Mouse (Mus musculus) adrenal gland, adult (tissue): ENCODE measurements around the gene Eln.

Source experiments
- DNase-seq, 2 experiments: peaks; one replicate each; pipeline ENCODE4 v3.0.0; 2022 to 2023; ENCODE audit warnings: low spot score in 1 of 2; ENCODE audit not compliant: inconsistent age in 2 of 2

The Eln gene

GRCm38 (mm10) chr5:134687187-134687586, 59.9 kb downstream of the Eln start:
- DNase-seq = peak; percentile 15 to 51

GRCm38 (mm10) chr5:134686541-134686940, 60.6 kb downstream of the Eln start:
- DNase-seq = no peak

- DNase-seq = peak; percentile 25 to 73
These were observed 62.7 kb downstream of the Eln start for GRCm38 (mm10) chr5:134684398-134684797.

- peak in 1 of 2 experiments; percentile 46 for DNase-seq
These were observed 63.3 kb downstream of the Eln start for GRCm38 (mm10) chr5:134683813-134684212.

- DNase-seq = peak; percentile 21 to 54
These were observed 66.9 kb downstream of the Eln start for GRCm38 (mm10) chr5:134680238-134680637.

GRCm38 (mm10) chr5:134678827-134679546, 68.1 kb downstream of the Eln start:
- peak; percentile 26 to 48 for DNase-seq

- DNase-seq = peak; percentile 37 to 58
These were observed 69.1 kb downstream of the Eln start for GRCm38 (mm10) chr5:134678031-134678430.

- DNase-seq = no peak
These were observed 69.6 kb downstream of the Eln start for GRCm38 (mm10) chr5:134677491-134677890.

GRCm38 (mm10) chr5:134675956-134676759, 71.0 kb downstream of the Eln start:
- peak; percentile 90 to 96 for DNase-seq

GRCm38 (mm10) chr5:134674977-134675376, 72.1 kb downstream of the Eln start:
- DNase-seq = no peak

- no peak for DNase-seq
These were observed 74.5 kb downstream of the Eln start for GRCm38 (mm10) chr5:134672611-134673010.

- no peak for DNase-seq
These were observed 75.0 kb downstream of the Eln start for GRCm38 (mm10) chr5:134672198-134672516.

GRCm38 (mm10) chr5:134671335-134672197, 75.6 kb downstream of the Eln start:
- no peak for DNase-seq

GRCm38 (mm10) chr5:134669001-134669708, 78.0 kb downstream of the Eln start:
- DNase-seq = no peak

GRCm38 (mm10) chr5:134668495-134668894, 78.6 kb downstream of the Eln start:
- DNase-seq = peak; percentile 18 to 64

GRCm38 (mm10) chr5:134656708-134657107, 90.4 kb downstream of the Eln start:
- no peak for DNase-seq
